Mouse (Mus musculus) spleen, adult 2 months (tissue): ENCODE measurements at regions not wholly inside any gene's neighbourhood (a gene's known extent, or its start where the extent isn't known, plus 50 kb on each side); places are given as distances from the start of the nearest gene placed in this dataset.
"Not testable (repeated sequence)": the region's sequence is repeated elsewhere in the genome, so short reads cannot be mapped to it uniquely, and the experiment has no call there.

ENCODE experiments used
- DNase-seq, 2 experiments: peaks; one replicate each; pipeline versions ENCODE4 v3.0.0 to v3.0.0-alpha.2; 2012 to 2021; ENCODE audit warnings: low spot score in 2 of 2, low read depth in 1 of 2
- H3K27ac ChIP-seq: fragments of 200-500 bp; 2 replicates; pipeline ENCODE4 v1.5.1; 2012; ENCODE audit warnings: low read length, inconsistent platforms; ENCODE audit not compliant: insufficient read depth
- H3K27me3 ChIP-seq: fragments of 200-500 bp; 2 replicates; pipeline ENCODE4 v1.6.1; 2012; ENCODE audit warnings: mild to moderate bottlenecking, moderate library complexity, low read length, inconsistent platforms; ENCODE audit not compliant: control insufficient read depth, insufficient read depth
- H3K36me3 ChIP-seq: fragments of 200-500 bp; 2 replicates; pipeline ENCODE4 v1.6.1; 2012; ENCODE audit warnings: mild to moderate bottlenecking, low read length, inconsistent platforms; ENCODE audit not compliant: control insufficient read depth, insufficient read depth
- H3K4me1 ChIP-seq: fragments of 200-500 bp; 2 replicates; pipeline ENCODE4 v1.6.1; 2011; ENCODE audit warnings: inconsistent platforms; ENCODE audit not compliant: control insufficient read depth, insufficient read depth, insufficient read length
- H3K4me3 ChIP-seq: fragments of 200-500 bp; 2 replicates; pipeline ENCODE4 v1.5.1; 2011; ENCODE audit warnings: mild to moderate bottlenecking, inconsistent platforms; ENCODE audit not compliant: insufficient read depth, insufficient read length; ENCODE audit errors: extremely low read depth
- CTCF ChIP-seq: fragments of 200-500 bp; IDR thresholded peaks from 2 replicates; pipeline ENCODE4 v1.5.1; 2011; ENCODE audit warnings: mild to moderate bottlenecking, inconsistent platforms; ENCODE audit not compliant: insufficient read depth, insufficient read length, insufficient replicate concordance; ENCODE audit errors: extremely low read depth
- POLR2A ChIP-seq: fragments of 200-500 bp; IDR thresholded peaks from 2 replicates; pipeline ENCODE4 v1.6.1; 2011; ENCODE audit warnings: low read depth, low read length, inconsistent platforms
- WGBS: fragments of 180-500 bp; shearing (Covaris S2); methylation state at CpG from one replicate; pipeline ENCODE4 v1.1.7; 2018; 5-methylcytosine and 5-hydroxymethylcytosine counted together

GRCm38 (mm10) chr6:68738573-68738972 is 1203.0 kb upstream of the Tacstd2 start:
- no peak for DNase-seq
- Histone ChIP-seq H3K36me3 (no peaks in the 10 kb centered on the region), H3K4me3 (no peak overlapping the region), H3K4me1 (peaks cover 2% of the 10 kb centered on the region; the same call in 1 of the 2 replicates), H3K27me3 (no peaks in the 10 kb centered on the region), H3K27ac (no peak overlapping the region)
- TF ChIP-seq POLR2A = no peak
- TF ChIP-seq CTCF = no peak

- Histone ChIP-seq H3K27me3 (no peaks in the 10 kb centered on the region), H3K4me1 (peaks cover 2% of the 10 kb centered on the region; the same call in 1 of the 2 replicates), H3K36me3 (no peaks in the 10 kb centered on the region), H3K27ac (peak overlapping the region; percentile 83; the same call in 1 of the 2 replicates), H3K4me3 (no peak overlapping the region)
- TF ChIP-seq CTCF = no peak
- TF ChIP-seq POLR2A = no peak
- DNase-seq = no peak
- WGBS = 45% methylated on average over 3 of the region's 3 CpGs
Measured at GRCm38 (mm10) chr6:68736647-68737046, 1201.1 kb upstream of the Tacstd2 start.

- no peak for DNase-seq
- H3K27ac ChIP-seq = peak overlapping the region; percentile 83
- H3K27me3 ChIP-seq = no peaks in the 10 kb centered on the region
- H3K36me3 ChIP-seq = no peaks in the 10 kb centered on the region
- peak overlapping the region; percentile 36; the same call in 1 of the 2 replicates for H3K4me3 ChIP-seq
- TF ChIP-seq POLR2A = no peak
- no peak for TF ChIP-seq CTCF
- peaks cover 2% of the 10 kb centered on the region; the same call in 1 of the 2 replicates for H3K4me1 ChIP-seq
Measured at GRCm38 (mm10) chr6:68736068-68736467, 1200.5 kb upstream of the Tacstd2 start.

- H3K36me3 ChIP-seq, H3K27ac ChIP-seq, H3K27me3 ChIP-seq, DNase-seq, H3K4me3 ChIP-seq, H3K4me1 ChIP-seq: not testable (repeated sequence)
- 81% methylated on average over 1 of the region's 1 CpGs for WGBS
Measured at GRCm38 (mm10) chr6:68711084-68711483, 1175.5 kb upstream of the Tacstd2 start.

GRCm38 (mm10) chr6:68704291-68704800 is 1168.8 kb upstream of the Tacstd2 start:
- H3K4me3 ChIP-seq, H3K4me1 ChIP-seq, H3K27me3 ChIP-seq, H3K36me3 ChIP-seq, H3K27ac ChIP-seq, DNase-seq: not testable (repeated sequence)

- not testable (repeated sequence) for DNase-seq, H3K27me3 ChIP-seq, H3K27ac ChIP-seq, H3K4me3 ChIP-seq, H3K36me3 ChIP-seq, H3K4me1 ChIP-seq
Measured at GRCm38 (mm10) chr6:68680792-68681110, 1145.2 kb upstream of the Tacstd2 start.

- Histone ChIP-seq H3K27ac (peak overlapping the region; percentile 62; the same call in 1 of the 2 replicates), H3K4me3 (no peak overlapping the region), H3K4me1 (no peaks in the 10 kb centered on the region; the same call in 1 of the 2 replicates), H3K36me3 (no peaks in the 10 kb centered on the region), H3K27me3 (no peaks in the 10 kb centered on the region)
- DNase-seq = peak in 1 of 2 experiments; percentile 22
- WGBS = 46% methylated on average over 3 of the region's 3 CpGs
- no peak for TF ChIP-seq CTCF
- no peak for TF ChIP-seq POLR2A
Measured at GRCm38 (mm10) chr6:68680099-68680791, 1144.6 kb upstream of the Tacstd2 start.
